Mouse (Mus musculus) embryonic fibroblast, embryonic 13.5 days (primary cell): ENCODE measurements around the gene Inpp5f. TPM values are rescaled to one million over a fixed set of nuclear protein-coding genes. Genes with fewer than 3 reads are reported as not detected.

Source experiments
- H3K27ac ChIP-seq: 2 replicates; pipeline ENCODE4 v1.5.1; 2012; ENCODE audit warnings: low read length, control low read depth, inconsistent platforms; ENCODE audit not compliant: insufficient read depth
- H3K4me1 ChIP-seq: 2 replicates; pipeline ENCODE4 v1.6.1; 2011; ENCODE audit warnings: low read length; ENCODE audit not compliant: control insufficient read depth, insufficient read depth
- H3K4me3 ChIP-seq: 2 replicates; pipeline ENCODE4 v1.5.1; 2011; ENCODE audit warnings: mild to moderate bottlenecking, control low read depth, low read length; ENCODE audit not compliant: insufficient read depth
- CTCF ChIP-seq: IDR thresholded peaks from 2 replicates; pipeline ENCODE4 v1.5.1; 2011; ENCODE audit warnings: mild to moderate bottlenecking, control low read depth, low read length, moderate library complexity, borderline replicate concordance; ENCODE audit not compliant: insufficient read depth
- POLR2A ChIP-seq: IDR thresholded peaks from 2 replicates; pipeline ENCODE4 v1.6.1; 2011; ENCODE audit warnings: low read depth, mild to moderate bottlenecking, control low read depth, low read length, moderate library complexity
- polyA plus RNA-seq: library from polyadenylated mRNA; stranded (reverse); fragments of >200 nt; gene quantifications from 2 replicates; pipeline ENCODE4 v1.2.4, GENCODE M21; 2011; ENCODE audit warnings: low read depth; ENCODE audit not compliant: missing spikeins, insufficient read length

Inpp5f gene
- polyA plus RNA-seq, 1 experiment = 24.4 TPM

DNA sequence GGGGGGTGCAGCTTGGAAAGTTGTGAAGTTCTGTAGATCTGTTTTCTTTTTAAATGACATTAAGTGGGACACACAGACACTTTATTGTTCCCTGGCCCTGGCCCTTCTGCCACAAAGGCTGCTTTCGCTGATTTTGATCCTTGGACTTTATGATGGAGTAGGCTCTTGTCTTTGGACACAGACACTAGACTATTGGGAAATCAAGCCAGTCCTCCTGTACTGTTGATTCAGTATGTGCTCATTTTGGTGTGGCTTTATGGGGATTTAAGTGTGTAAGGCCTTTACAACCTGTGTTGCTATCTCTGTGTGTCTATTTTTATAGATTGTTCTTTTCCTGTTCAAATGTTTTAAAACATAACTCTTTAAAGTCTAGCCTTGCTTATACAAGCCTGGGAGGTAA is 6.5 kb downstream of the Inpp5f start:
- Histone ChIP-seq H3K27ac (no peak overlapping the region), H3K4me1 (0 out of 2 replicates have a peak, but pooled peaks cover 2% of the 10 kb centered on the region), H3K4me3 (no peak overlapping the region)
- TF ChIP-seq POLR2A = no peak
- TF ChIP-seq CTCF = no peak

DNA sequence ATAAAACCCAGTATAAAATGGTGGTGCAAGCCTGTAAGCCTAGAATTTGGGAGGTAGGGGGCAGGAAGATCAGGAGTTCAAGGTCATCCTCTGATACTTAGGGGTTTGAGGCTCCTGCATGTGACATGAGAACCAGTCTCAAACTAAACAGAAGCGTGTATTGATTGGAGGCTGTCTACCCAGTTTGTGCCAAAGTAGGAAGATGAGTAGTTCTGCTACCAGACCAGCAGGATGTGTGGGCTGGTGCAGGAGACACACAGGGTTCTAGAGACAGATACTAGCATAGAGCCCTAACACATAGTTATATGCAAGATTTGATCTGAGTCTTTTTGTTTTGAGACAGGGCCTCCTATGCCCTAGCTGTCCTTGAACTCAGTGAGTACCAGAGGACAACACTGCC is 9.1 kb downstream of the Inpp5f start:
- no peak overlapping the region for H3K4me3 ChIP-seq
- no peak for TF ChIP-seq POLR2A
- TF ChIP-seq CTCF = no peak
- H3K27ac ChIP-seq = no peak overlapping the region
- peaks cover 4% of the 10 kb centered on the region; the same call in 1 of the 2 replicates for H3K4me1 ChIP-seq

DNA sequence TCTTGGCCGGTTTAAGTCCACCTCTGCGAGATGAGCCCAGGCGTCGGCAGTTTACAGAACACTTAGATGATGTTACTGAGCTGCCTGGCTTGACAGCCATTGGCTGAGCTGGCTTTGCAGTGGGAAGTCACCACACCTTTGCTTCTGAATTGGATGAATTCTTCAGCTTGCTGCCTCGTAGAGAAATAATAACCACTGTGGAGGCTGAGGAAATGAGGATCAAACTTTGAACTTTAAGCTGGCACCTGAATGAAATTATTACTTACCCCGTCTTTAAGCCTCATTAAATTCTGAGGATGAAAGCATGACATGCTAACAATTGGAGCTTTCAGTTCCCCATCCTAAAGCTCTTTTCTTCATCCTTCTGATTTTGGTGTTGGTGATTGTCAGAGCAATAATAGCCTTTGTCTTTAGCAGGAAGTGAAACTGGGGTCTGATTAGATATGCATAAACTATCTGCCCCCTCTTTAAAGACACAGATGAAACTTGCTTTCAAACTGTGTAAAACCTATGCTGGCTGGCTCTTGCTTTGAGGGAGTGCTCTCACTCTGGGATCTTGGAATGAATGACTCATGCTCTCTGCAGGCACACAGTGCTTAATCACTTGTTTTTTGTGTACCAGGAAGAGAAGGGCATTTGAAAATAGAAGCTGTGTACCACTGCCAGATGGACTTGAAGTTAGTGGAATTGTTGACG is 11.3 kb downstream of the Inpp5f start:
- no peak overlapping the region for H3K4me3 ChIP-seq
- TF ChIP-seq POLR2A (no peak), CTCF (no peak)
- peaks cover 4% of the 10 kb centered on the region; the same call in 1 of the 2 replicates for H3K4me1 ChIP-seq
- peak overlapping the region; percentile 73 for H3K27ac ChIP-seq

DNA sequence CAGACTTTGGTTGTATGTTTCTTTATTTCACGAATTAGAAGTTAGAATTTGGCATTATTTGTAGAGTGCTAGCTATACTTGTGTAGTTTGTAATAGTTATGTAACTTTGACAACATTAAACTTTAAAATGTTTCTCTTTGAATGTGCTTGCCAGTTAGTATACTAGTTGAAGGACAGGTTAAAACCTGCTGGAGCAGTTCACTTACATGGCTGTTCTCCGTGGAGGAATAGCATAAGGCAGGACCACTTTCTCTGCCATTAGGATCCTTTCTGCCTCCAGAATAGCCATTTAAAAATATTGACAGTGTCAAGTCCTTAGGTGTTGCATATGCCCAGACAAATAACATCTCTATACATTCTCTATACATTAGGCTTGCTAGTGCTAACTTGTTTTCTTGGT is 11.9 kb downstream of the Inpp5f start:
- TF ChIP-seq CTCF (no peak), POLR2A (no peak)
- Histone ChIP-seq H3K27ac (peak overlapping the region; percentile 73; the same call in 1 of the 2 replicates), H3K4me1 (peaks cover 4% of the 10 kb centered on the region; the same call in 1 of the 2 replicates), H3K4me3 (no peak overlapping the region)

DNA sequence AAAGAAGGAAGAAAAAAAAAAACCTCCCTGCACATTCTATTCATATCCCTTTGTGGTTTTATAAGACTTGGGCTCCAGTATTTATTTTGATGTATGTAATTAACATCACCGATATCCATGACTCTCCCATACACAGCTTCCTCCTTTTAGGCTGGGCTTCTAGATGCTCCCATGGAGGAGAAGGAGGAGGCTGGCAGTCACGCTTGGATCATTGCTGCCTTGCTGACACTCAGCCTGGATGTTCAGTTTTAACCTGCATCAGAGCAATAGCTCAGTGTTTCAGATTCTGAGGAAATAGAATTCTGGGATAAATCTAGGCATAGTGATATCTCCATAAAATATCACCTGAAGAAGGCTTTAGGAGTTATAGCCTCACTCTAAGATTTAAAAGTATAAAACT is 14.3 kb downstream of the Inpp5f start:
- TF ChIP-seq CTCF = no peak
- TF ChIP-seq POLR2A = no peak

DNA sequence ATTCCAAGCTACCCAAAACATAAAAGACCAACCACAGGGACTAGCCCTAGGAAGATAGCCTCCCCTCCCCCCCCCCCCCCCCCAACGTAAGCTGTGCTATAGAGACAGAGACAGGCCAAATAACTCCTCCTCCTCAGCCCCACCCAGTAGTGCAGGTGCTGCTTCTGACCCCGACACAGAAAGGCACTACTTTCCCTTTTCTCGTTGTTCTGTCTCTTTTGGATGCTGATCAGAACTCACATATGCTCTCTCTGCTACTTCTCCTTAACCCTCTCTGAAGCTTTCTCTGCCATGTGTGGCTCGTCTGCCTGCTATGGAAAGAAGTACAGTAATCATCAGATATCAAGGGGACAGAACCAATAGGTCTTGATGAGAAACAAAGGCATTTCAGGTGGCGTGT is 15.5 kb downstream of the Inpp5f start:
- Histone ChIP-seq H3K4me3 (no peak overlapping the region), H3K27ac (no peak overlapping the region), H3K4me1 (peaks cover 4% of the 10 kb centered on the region; the same call in 1 of the 2 replicates)
- no peak for TF ChIP-seq POLR2A
- no peak for TF ChIP-seq CTCF

More for the DNA sequence above, 14.3 kb downstream of the Inpp5f start:
- no peak overlapping the region for H3K27ac ChIP-seq
- H3K4me1 ChIP-seq = peaks cover 4% of the 10 kb centered on the region; the same call in 1 of the 2 replicates
- no peak overlapping the region for H3K4me3 ChIP-seq

DNA sequence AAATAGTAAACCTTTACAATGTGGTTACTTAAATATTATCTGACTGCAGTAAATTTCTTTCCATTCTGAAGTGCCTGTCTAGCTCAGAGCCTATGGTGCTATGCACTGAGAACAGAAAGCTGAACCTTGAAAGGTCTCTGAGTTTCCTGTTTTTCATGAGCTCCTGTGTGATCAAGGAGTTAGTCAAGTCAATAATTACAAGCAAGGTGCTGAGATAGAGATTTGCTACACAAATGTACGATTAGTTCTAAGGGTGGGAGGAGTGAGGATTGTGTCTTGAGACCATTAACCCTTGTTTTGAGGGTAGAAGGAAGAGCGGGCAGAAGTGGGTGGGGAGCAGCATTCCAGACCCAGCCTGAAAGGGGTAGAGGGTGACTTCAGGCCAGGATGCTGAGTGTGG is 16.1 kb downstream of the Inpp5f start:
- peaks cover 2% of the 10 kb centered on the region; the same call in 1 of the 2 replicates for H3K4me1 ChIP-seq
- H3K27ac ChIP-seq = no peak overlapping the region
- H3K4me3 ChIP-seq = no peak overlapping the region
- TF ChIP-seq POLR2A (no peak), CTCF (no peak)

DNA sequence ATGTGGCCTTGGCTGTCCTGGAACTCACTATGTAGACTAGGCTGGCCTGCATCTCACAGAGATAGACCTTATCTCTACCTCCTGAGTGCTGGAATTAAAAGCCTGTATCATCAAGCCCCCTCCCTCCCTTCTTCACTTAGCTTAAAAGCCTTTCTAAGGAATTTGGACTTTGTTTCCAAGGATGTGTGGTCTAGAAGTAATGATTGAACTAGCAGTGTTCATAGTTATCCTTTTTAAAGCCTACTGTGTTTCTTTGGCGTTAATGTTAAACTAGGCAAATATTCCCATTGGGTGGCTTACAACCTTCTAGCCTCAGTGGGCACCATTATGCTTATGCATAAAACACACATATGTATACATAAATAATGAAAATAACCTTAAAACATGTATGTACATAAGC is 16.6 kb downstream of the Inpp5f start:
- peaks cover 2% of the 10 kb centered on the region; the same call in 1 of the 2 replicates for H3K4me1 ChIP-seq
- TF ChIP-seq CTCF = no peak
- no peak for TF ChIP-seq POLR2A
- no peak overlapping the region for H3K27ac ChIP-seq
- H3K4me3 ChIP-seq = no peak overlapping the region

DNA sequence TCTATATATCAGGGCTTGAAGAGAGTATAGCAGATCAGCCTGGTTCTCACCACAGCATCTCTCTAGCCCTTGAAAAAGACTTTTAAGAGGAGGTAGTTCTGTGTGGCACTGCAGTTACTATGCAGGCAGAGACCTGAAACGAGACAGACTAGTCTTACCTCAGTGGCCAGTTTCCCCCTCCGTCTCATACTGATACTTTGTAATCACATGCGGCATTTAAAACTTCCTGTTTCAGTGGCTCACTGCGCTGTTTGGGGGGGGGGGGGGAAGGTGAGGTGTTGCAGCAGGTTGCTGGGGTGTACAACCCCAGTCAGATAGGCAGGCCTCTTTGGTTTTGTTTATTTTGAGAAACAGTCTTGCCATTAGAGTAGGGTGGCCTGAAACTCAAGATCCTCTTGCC is 22.0 kb downstream of the Inpp5f start:
- no peak for TF ChIP-seq CTCF
- TF ChIP-seq POLR2A = no peak
- no peaks in the 10 kb centered on the region for H3K4me1 ChIP-seq
- H3K4me3 ChIP-seq = no peak overlapping the region
- H3K27ac ChIP-seq = no peak overlapping the region

DNA sequence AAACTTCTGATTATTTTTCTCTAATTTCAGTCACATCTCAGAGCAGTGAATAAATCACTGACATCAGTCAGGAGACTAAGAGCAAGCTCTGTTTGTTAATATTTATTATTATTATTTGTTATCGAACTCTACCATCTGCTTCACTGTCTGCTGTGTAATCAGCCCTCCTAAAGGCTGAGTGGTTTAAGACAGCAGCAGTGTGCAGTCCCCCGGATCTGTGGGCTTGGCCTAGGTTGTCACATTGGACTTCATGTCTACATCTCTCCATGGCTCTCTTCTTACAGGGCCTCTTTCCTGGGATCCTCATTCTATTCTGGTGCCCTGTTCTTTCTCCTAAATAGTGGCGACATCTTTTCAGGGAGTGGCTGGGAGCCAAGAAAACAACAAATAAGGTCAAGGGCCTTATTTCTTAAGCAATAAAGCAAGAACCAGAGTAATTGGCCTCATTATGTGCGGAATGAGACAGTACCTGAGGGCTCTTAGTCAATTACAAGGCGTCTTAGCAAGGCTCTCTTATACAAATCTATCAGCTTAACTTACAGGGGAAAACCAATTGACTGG is 28.9 kb downstream of the Inpp5f start:
- no peak overlapping the region for H3K27ac ChIP-seq
- no peaks in the 10 kb centered on the region for H3K4me1 ChIP-seq
- TF ChIP-seq POLR2A (no peak), CTCF (no peak)
- no peak overlapping the region for H3K4me3 ChIP-seq
